Mouse (Mus musculus) gastrocnemius, postnatal 25 days (tissue): ENCODE results near the gene Gosr1. TPM values are rescaled to one million over a fixed set of nuclear protein-coding genes. Genes with fewer than 3 reads are reported as not detected.
"Not testable (repeated sequence)": the region's sequence is repeated elsewhere in the genome, so short reads cannot be mapped to it uniquely, and the experiment has no call there.

Experiments used
- DNase-seq: peaks from one replicate; pipeline ENCODE4 v3.0.0; 2022
- total RNA-seq, 2 experiments: library from RNA; stranded (reverse); gene quantifications; 1 replicate in 1 of 2; 2 replicates in 1 of 2; pipeline ENCODE4 v1.2.3; 2021

The Gosr1 gene
- total RNA-seq, 2 experiments from 2014 or later, result 17.6 to 18.6 TPM

- no peak for DNase-seq
Measured at GRCm38 (mm10) chr11:76735753-76736324, 27.5 kb downstream of the Gosr1 start.

DNA sequence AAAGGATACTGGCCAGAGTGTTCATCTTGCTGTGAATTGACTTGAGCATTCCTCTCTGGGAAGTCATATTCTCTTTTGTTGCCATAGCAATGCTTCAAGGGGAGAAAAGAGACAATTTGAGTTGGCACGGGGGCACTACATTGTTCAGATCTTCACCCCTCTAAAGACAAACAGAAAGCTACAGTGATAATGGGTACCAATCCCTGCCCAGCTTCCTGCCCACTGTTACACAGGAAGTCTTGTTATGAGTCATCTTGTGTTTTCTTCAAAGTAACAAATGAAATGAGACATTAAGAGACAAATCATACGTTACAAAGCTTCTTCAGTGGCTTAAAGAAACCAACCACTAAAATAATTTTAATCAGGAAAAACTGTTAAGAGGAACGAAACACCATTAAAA lies 28.8 kb downstream of the Gosr1 start:
- DNase-seq, result no peak

GRCm38 (mm10) chr11:76730650-76731049 lies 32.7 kb downstream of the Gosr1 start:
- no peak for DNase-seq

DNA sequence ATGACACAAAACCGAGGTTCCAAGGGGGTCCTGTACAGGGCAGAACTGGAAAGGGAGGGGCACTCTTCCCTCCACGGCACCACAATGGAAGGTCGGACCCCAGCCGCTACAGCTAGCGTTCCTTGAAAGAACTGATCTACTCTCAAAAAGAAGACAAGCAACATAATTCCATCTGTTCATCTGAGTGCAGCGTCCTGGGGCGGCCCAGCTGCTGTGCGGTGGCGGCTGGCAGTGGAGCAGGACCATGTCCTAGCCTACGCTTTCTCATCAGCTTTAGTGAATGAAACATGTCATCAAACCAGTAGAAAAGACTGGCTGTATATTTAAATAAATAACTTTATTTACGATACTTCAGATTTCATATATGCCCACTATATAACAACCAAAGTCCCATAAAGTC lies 35.3 kb downstream of the Gosr1 start:
- no peak for DNase-seq

- DNase-seq, result no peak
Measured at GRCm38 (mm10) chr11:76723911-76724310, 39.5 kb downstream of the Gosr1 start.

GRCm38 (mm10) chr11:76717000-76717399 lies 46.4 kb downstream of the Gosr1 start:
- DNase-seq, result no peak

DNA sequence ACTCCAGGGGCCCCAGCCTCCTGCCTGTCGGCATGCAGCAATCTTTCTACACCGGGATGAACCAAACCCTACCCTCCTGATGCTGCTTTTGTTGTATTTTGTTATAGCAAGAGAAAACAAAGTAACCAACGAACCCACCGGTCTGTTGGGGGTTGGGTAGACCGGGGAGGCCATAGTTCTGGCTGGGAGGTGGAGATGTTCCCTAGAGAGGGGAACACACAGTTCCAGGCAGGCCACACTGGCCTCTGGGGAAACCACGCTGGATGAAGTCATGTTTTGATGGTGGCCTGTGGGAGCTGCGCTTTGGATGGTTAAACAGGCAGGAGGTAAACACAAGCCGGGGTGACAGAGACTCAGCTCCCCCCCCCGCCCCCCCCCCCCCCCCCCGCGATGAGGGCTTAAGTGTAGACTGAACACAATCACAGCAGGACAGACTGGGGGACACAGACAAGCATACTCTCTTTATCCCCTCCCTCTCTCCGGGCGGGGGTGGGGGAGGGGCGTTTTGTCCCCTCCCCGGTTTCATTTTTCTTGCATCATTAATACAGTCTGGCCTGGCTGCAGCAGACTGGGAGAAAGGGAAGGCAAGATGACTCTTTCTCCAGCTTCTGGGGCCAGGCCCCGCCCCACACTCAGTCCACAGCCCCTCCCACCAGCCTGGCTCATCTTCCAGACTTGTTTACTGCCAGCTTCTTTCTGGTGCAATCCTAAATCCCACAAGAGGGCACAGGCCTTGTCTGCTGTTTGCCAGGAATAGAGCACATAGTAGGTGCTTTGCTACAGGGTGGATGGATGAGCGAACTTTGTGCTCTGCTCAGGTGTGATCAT lies 53.5 kb downstream of the Gosr1 start:
- peak; percentile 57 for DNase-seq

GRCm38 (mm10) chr11:76708881-76709280 lies 54.5 kb downstream of the Gosr1 start:
- no peak for DNase-seq

DNA sequence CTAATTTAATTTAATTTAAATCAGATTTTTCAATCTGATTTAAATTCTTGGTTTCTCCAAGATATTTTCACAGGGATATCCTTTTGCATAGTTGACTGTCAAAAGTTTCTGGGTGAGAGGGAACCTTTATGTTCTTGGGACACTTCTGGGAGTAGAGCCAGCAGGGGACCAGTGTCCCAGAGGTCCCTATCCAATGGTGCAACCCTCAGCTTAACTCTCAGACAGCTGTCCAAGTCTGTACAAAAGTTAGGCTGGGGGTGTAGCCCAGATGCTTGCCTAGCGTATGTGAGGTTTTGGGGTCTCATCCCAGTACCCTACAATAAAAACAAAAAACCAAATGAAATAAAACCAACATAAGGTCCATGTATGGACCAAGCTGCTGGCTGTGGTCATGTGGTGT lies 55.3 kb downstream of the Gosr1 start:
- no peak for DNase-seq

DNA sequence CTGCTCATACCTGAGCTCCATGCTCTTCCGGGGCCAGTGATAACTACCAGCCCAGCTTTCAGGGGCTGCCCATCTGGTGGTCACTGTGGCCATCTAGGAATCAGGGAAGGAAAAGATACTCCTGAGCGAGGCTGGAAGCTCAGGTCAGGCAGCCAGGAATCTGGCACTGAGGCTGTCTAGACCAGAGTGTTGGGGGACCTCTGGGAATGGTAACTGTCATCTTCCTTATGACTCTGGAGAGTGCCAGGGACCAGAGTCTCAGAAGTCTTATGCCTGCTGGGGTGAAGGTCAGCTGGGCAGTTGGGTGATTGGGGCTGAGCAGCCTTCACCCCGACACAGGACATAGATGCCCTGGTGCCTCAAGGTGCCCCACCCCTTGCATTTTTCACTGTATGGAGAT lies 55.7 kb downstream of the Gosr1 start:
- DNase-seq, result no peak

DNA sequence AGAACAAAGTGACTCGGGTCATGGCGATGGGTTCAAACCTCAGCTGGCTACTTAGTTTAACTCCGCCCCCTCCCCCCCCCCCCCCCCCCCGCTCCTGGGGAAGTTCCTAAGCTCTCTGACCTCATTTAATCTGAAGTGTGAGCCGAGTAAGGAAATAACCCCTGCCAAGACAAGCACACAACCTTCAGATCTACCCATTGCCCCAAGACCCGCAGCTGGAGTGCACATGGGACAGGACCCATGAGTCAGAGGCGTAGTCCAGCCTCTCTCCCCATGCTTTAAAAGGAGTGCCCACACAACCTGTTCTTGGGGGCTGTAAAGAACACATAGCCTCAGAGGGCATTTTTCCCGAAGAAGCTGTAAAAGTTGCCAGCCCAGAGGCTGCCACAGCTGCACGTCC lies 63.8 kb downstream of the Gosr1 start:
- no peak for DNase-seq

DNA sequence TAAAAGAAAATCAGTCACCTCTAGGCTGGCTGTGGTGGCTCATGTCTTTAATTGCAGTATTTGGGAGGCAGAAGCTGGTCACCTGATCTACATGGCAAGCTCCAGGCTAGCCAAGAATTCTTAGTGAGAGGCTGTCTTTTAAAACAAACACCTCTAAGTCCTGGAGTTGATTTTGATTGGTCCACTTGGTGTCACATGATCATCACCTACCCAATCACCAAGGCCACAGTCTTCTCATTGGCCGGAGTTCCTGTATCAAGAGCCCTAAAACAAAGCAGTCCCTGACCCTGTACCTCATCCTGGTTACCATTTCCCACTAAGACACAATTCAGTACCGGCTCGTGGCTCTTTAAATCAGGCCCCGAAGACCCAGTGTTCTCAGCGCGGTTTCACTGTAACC lies 67.6 kb downstream of the Gosr1 start:
- DNase-seq, result no peak

DNA sequence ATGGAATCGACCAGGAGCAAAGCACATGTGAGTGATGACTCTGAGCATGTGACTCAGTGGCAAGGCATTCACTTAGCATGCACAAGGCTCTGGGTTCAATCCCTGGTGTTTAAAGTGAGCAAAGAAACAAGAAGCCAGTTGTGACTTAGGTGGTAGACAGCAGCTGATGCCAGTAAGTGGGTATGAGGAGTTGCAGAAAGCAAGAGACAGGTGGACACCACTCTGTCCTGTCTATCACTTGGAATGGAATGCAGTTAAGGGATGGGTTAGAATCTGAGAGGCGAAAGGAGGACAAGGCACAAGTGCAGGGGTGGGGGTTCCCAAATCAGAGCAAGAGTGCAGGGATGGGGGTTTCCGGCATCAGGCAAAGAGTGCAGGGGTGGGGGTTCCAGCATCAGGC lies 71.3 kb downstream of the Gosr1 start:
- DNase-seq, result no peak

DNA sequence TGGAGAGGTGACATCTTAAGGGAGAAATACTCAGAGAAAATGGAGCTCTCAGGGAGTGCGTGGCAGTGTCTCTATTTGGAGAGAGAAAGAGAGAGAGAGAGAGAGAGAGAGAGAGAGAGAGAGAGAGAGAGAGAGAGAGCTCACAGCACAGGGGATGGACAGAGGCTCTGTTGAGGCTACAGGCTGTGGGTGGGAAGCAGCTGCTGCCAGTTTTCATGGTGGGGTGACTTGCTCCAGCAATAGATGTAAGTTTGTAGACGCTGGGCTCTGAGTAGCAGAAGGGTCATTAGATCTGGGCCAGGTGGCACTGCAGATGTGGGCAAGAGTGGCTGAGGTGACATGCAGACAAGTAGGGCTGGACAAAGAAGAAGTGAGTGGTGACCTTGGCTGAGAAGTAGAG lies 77.8 kb downstream of the Gosr1 start:
- DNase-seq, result no peak

DNA sequence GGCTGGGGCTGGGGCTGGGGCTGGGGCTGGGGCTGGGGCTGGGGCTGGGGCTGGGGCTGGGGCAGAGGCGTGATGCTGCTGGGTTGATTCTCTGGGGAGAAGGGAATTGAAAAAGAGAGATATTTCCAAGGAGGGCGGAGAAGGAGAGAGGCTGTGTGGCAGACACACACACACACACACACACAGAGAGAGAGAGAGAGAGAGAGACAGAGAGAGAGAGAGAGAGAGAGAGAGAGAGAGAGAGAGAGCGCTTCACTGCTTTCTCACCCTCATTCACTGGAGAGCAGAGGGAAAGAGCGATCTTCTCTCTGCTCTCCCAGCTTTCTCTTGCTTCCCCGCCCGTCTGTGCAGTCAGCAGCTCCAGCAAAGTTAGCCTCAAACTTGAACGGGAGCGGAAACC lies 83.9 kb downstream of the Gosr1 start, which contains the start of gene Trarg1:
Gene Trarg1 (plus strand): TSS at position 301 of the 400 bp plus-strand sequence.
- DNase-seq, result not testable (repeated sequence)

Other genes starting within 250 kb of the Gosr1 start
- gene Abr, start 141.3 kb downstream of the Gosr1 start, total RNA-seq, result 10 to 100 TPM; 11.3 to 11.6 TPM
- gene Bhlha9, start 91.1 kb downstream of the Gosr1 start, total RNA-seq, result not detected
- gene Trarg1, start 83.8 kb downstream of the Gosr1 start, total RNA-seq, result 1 to 10 TPM in 1 of 2 experiments, under 1 TPM in 1; 0.84 to 8.2 TPM
- gene Cpd, start 83.4 kb upstream of the Gosr1 start, total RNA-seq, result 10 to 100 TPM; 26.3 to 30.5 TPM
- not detected for gene Tmigd1, start 138.6 kb upstream of the Gosr1 start, total RNA-seq
- 10 to 100 TPM; 25.8 to 30.3 TPM for gene Blmh, start 161.2 kb upstream of the Gosr1 start, total RNA-seq
- under 1 TPM in 1 of 2 experiments, not detected in 1; 0.56 TPM for gene Slc6a4, start 235.0 kb upstream of the Gosr1 start, total RNA-seq